Mouse (Mus musculus) limb, embryonic 14.5 days (tissue): Measurements from ENCODE around the gene Dpysl5. TPM values are rescaled to one million over a fixed set of nuclear protein-coding genes. Genes with fewer than 3 reads are reported as not detected.

Source experiments
- ATAC-seq: fragments of 200-750 bp; cut with Nextera tagmentation; 2 replicates; pipeline ENCODE4 v1.8.0; 2017; ENCODE audit warnings: low read depth, moderate number of reproducible peaks, moderate TSS enrichment; ENCODE audit not compliant: low FRiP score
- DNase-seq: peaks from one replicate; pipeline ENCODE4 v3.0.0-alpha.2; 2015; ENCODE audit warnings: low spot score
- H3K27ac ChIP-seq: fragments of 300-500 bp; sonication (generic); replicated peaks from 2 replicates; pipeline ENCODE4 v1.5.1; 2014; ENCODE audit warnings: low read depth, mild to moderate bottlenecking, low read length, moderate library complexity, mixed read lengths
- H3K27me3 ChIP-seq: fragments of 300-500 bp; sonication (generic); 2 replicates; pipeline ENCODE4 v1.6.1; 2014; ENCODE audit warnings: low read length, mixed read lengths; ENCODE audit not compliant: control insufficient read depth, insufficient read depth
- H3K36me3 ChIP-seq: fragments of 300-500 bp; sonication (generic); 2 replicates; pipeline ENCODE4 v1.6.1; 2014; ENCODE audit warnings: mild to moderate bottlenecking, low read length, moderate library complexity, mixed read lengths; ENCODE audit not compliant: control insufficient read depth, insufficient read depth
- H3K4me1 ChIP-seq: fragments of 300-500 bp; sonication (generic); 2 replicates; pipeline ENCODE4 v1.6.1; 2014; ENCODE audit warnings: antibody characterized with exemption, low read length, mixed read lengths; ENCODE audit not compliant: control insufficient read depth, insufficient read depth
- H3K4me2 ChIP-seq: fragments of 300-500 bp; sonication (generic); replicated peaks from 2 replicates; pipeline ENCODE4 v1.6.1; 2014; ENCODE audit warnings: low read depth, mild to moderate bottlenecking, low read length, moderate library complexity; ENCODE audit not compliant: severe bottlenecking
- H3K4me3 ChIP-seq: fragments of 300-500 bp; sonication (generic); replicated peaks from 2 replicates; pipeline ENCODE4 v1.5.1; 2014; ENCODE audit warnings: low read length
- H3K9ac ChIP-seq: fragments of 300-500 bp; sonication (generic); 2 replicates; pipeline ENCODE4 v1.6.1; 2014; ENCODE audit warnings: mild to moderate bottlenecking, low read depth, low read length, moderate library complexity; ENCODE audit not compliant: severe bottlenecking
- H3K9me3 ChIP-seq: fragments of 300-500 bp; sonication (generic); 2 replicates; pipeline ENCODE4 v1.6.1; 2016; ENCODE audit warnings: low read length; ENCODE audit not compliant: control insufficient read depth
- POLR2A ChIP-seq: fragments of 200-500 bp; IDR thresholded peaks from 2 replicates; pipeline ENCODE4 v1.8.0; 2012; ENCODE audit warnings: inconsistent platforms, mild to moderate bottlenecking, moderate library complexity, borderline replicate concordance; ENCODE audit not compliant: insufficient read depth, insufficient read length; ENCODE audit errors: extremely low read depth
- WGBS: fragments of 180-500 bp; shearing (Covaris S2); extraction: QIAGEN DNeasy Blood & Tissue Kit; methylation state at CpG from one replicate; pipeline ENCODE4 v1.1.7; 2014; 5-methylcytosine and 5-hydroxymethylcytosine counted together
- polyA plus RNA-seq, 2 experiments: library from polyadenylated mRNA; depleted of rRNA in 1 of 2; stranded (reverse) in 1 of 2; unstranded in 1 of 2; fragments of >200 nt; fragmentation: Nextera tagmentation in 1 of 2; extraction: Ambion mirVana in 1 of 2; gene quantifications; 2 replicates each; pipeline versions ENCODE4 v1.2.1 to v1.2.3; 2012 to 2014

Gene Dpysl5
- polyA plus RNA-seq, 2 experiments = 4.6 to 9.2 TPM

GRCm38 (mm10) chr5:30774601-30775371, 63.4 kb downstream of the Dpysl5 start:
- DNase-seq = peak; percentile 92
- H3K9me3 ChIP-seq = no peaks in the 10 kb centered on the region
- no peak for TF ChIP-seq POLR2A
- ATAC-seq = peak; percentile 72
- peak overlapping the region; percentile 18 for H3K4me3 ChIP-seq
- no peaks in the 10 kb centered on the region for H3K27me3 ChIP-seq
- H3K9ac ChIP-seq = no peak overlapping the region
- H3K36me3 ChIP-seq = no peaks in the 10 kb centered on the region
- 11% methylated on average over 20 of the region's 20 CpGs for WGBS
- no peak overlapping the region for H3K27ac ChIP-seq
- peak overlapping the region; percentile 46 for H3K4me2 ChIP-seq
- no peaks in the 10 kb centered on the region; the same call in 1 of the 2 replicates for H3K4me1 ChIP-seq

- 69% methylated on average over 9 of the region's 9 CpGs for WGBS
- H3K4me2 ChIP-seq = no peak overlapping the region
- H3K9ac ChIP-seq = no peak overlapping the region
- H3K9me3 ChIP-seq = no peaks in the 10 kb centered on the region
- no peak overlapping the region for H3K4me3 ChIP-seq
- H3K36me3 ChIP-seq = no peaks in the 10 kb centered on the region
- no peak for ATAC-seq
- H3K4me1 ChIP-seq = no peaks in the 10 kb centered on the region
- DNase-seq = no peak
- H3K27me3 ChIP-seq = no peaks in the 10 kb centered on the region
- H3K27ac ChIP-seq = no peak overlapping the region
- TF ChIP-seq POLR2A = no peak
These were observed 69.3 kb downstream of the Dpysl5 start for GRCm38 (mm10) chr5:30780699-30781098.

GRCm38 (mm10) chr5:30781147-30781546, 69.8 kb downstream of the Dpysl5 start:
- Histone ChIP-seq H3K4me3 (no peak overlapping the region), H3K4me1 (no peaks in the 10 kb centered on the region), H3K4me2 (no peak overlapping the region), H3K9ac (no peak overlapping the region), H3K27ac (no peak overlapping the region), H3K27me3 (no peaks in the 10 kb centered on the region), H3K9me3 (no peaks in the 10 kb centered on the region), H3K36me3 (no peaks in the 10 kb centered on the region)
- TF ChIP-seq POLR2A = no peak
- ATAC-seq (no peak), DNase-seq (peak; percentile 28)
- WGBS = 67% methylated on average over 3 of the region's 3 CpGs

GRCm38 (mm10) chr5:30787381-30787780, 76.0 kb downstream of the Dpysl5 start:
- Histone ChIP-seq H3K4me1 (no peaks in the 10 kb centered on the region), H3K27ac (no peak overlapping the region), H3K36me3 (no peaks in the 10 kb centered on the region), H3K9ac (no peak overlapping the region), H3K4me2 (no peak overlapping the region), H3K4me3 (no peak overlapping the region), H3K27me3 (no peaks in the 10 kb centered on the region), H3K9me3 (no peaks in the 10 kb centered on the region)
- WGBS = 87% methylated on average over 5 of the region's 5 CpGs
- no peak for ATAC-seq
- DNase-seq = no peak
- TF ChIP-seq POLR2A = no peak

GRCm38 (mm10) chr5:30790047-30790446, 78.7 kb downstream of the Dpysl5 start:
- 76% methylated on average over 3 of the region's 3 CpGs for WGBS
- H3K9me3 ChIP-seq = no peaks in the 10 kb centered on the region
- H3K27ac ChIP-seq = no peak overlapping the region
- TF ChIP-seq POLR2A = no peak
- ATAC-seq = no peak
- H3K4me1 ChIP-seq = no peaks in the 10 kb centered on the region
- H3K4me2 ChIP-seq = no peak overlapping the region
- no peaks in the 10 kb centered on the region for H3K36me3 ChIP-seq
- no peak for DNase-seq
- H3K27me3 ChIP-seq = no peaks in the 10 kb centered on the region
- H3K4me3 ChIP-seq = no peak overlapping the region
- no peak overlapping the region for H3K9ac ChIP-seq

GRCm38 (mm10) chr5:30796125-30796524, 84.8 kb downstream of the Dpysl5 start:
- H3K9ac ChIP-seq = no peak overlapping the region
- H3K4me2 ChIP-seq = no peak overlapping the region
- WGBS = 16% methylated on average over 12 of the region's 12 CpGs
- H3K36me3 ChIP-seq = no peaks in the 10 kb centered on the region
- H3K4me1 ChIP-seq = peaks cover 2% of the 10 kb centered on the region; the same call in 1 of the 2 replicates
- no peaks in the 10 kb centered on the region for H3K27me3 ChIP-seq
- no peak for TF ChIP-seq POLR2A
- DNase-seq = peak; percentile 74
- peak; percentile 58; the same call in 1 of the 2 replicates for ATAC-seq
- no peak overlapping the region for H3K4me3 ChIP-seq
- H3K27ac ChIP-seq = no peak overlapping the region
- no peaks in the 10 kb centered on the region for H3K9me3 ChIP-seq
